17 mouse cellular contexts compared by ENCODE assay signal in genomic region chr5:117865876-117866275, GRCm38 (mm10).
A peak's percentile ranks its signal among the peaks of the same experiment; 100 is the strongest.
DNase-seq lines count a peak whose midpoint lies in the region; TF ChIP-seq lines count a peak whose summit lies in the region.
"Had no signal": no experiment of that assay in that cellular context is flagged by ENCODE, and none has a peak within 500 bp of the region (broad histone marks: within the 10 kb centered on the region; RNA-seq: fewer than 3 reads in every experiment).

No protein-coding gene starts in this region.

- no peak for TF ChIP-seq CTCF in CH12.LX (conservative IDR thresholded peaks at IDR 0.05 in 1 of 2, IDR thresholded peaks at IDR 0.05 in 1 of 2; ENCODE audit: low read depth in 2 of 2, low read length in 2 of 2)
- no peak for TF ChIP-seq CTCF in thymus, adult 2 months (IDR thresholded peaks at IDR 0.05; ENCODE audit: borderline replicate concordance, control insufficient read depth, extremely low read depth, insufficient read depth, low read length, poor library complexity)

- H3K27me3 ChIP-seq in CH12.LX (replicated peaks): no peaks in the 10 kb centered on the region
- no peaks in the 10 kb centered on the region for H3K27me3 ChIP-seq in thymus, adult 2 months (ENCODE audit: control insufficient read depth, insufficient read depth, low read length)

- no peak for TF ChIP-seq POLR2A in CH12.LX (IDR thresholded peaks at IDR 0.05; ENCODE audit: low read depth, low read length)
- no peak for TF ChIP-seq POLR2A in thymus, adult 2 months (IDR thresholded peaks at IDR 0.05; ENCODE audit: control insufficient read depth, extremely low read depth, insufficient read depth, low read length, poor library complexity)

- no peaks in the 10 kb centered on the region for H3K79me2 ChIP-seq in CH12.LX (replicated peaks; ENCODE audit: control insufficient read depth, extremely low read depth, insufficient read depth, poor library complexity, severe bottlenecking)

- no peak overlapping the region for H3K27ac ChIP-seq in CH12.LX (ENCODE audit: insufficient read depth, low read depth)
- no peak overlapping the region for H3K27ac ChIP-seq in thymus, adult 2 months (ENCODE audit: control insufficient read depth, insufficient read depth, low read length)

- H3K4me3 ChIP-seq in CH12.LX (replicated peaks in 1 of 3; ENCODE audit: low read depth in 2 of 3, low read length in 2 of 3, poor library complexity in 1 of 3): no peak overlapping the region
- no peak overlapping the region for H3K4me3 ChIP-seq in thymus, adult 2 months (ENCODE audit: control insufficient read depth, insufficient read depth, low read length)

- peaks cover 6 to 26% of the 10 kb centered on the region in 2 experiments for H3K4me1 ChIP-seq in CH12.LX (ENCODE audit: control insufficient read depth in 1 of 2, insufficient read depth in 2 of 2)
- no peaks in the 10 kb centered on the region for H3K4me1 ChIP-seq in thymus, adult 2 months (replicated peaks; ENCODE audit: control insufficient read depth, insufficient read depth, low read length)

- no peak for TF ChIP-seq RAD21 in CH12.LX (IDR thresholded peaks at IDR 0.05; ENCODE audit: low read depth, low read length)

- dilution Hi-C loops in CH12.LX (cut with MboI; ENCODE audit: extremely low pct_ligation_motif_present, extremely low pct_unique_long_range_greater_than_20kb, low sequenced_read_pairs): no loop called here

- peak overlapping the region; percentile 73 for H3K4me2 ChIP-seq in CH12.LX (ENCODE audit: insufficient read depth, low read depth, poor library complexity, severe bottlenecking)

- H3K9me3 ChIP-seq in CH12.LX (replicated peaks; ENCODE audit: low read length): no peaks in the 10 kb centered on the region

- in situ Hi-C loops in CH12.LX (cut with MboI; ENCODE audit: low pct_ligation_motif_present, low pct_unique_long_range_greater_than_20kb, low sequenced_read_pairs): no loop called here

- H3K36me3 ChIP-seq in CH12.LX (replicated peaks in 1 of 2; ENCODE audit: control insufficient read depth in 1 of 2, insufficient read depth in 1 of 2, low read length in 1 of 2): no peaks in the 10 kb centered on the region
- H3K36me3 ChIP-seq in thymus, adult 2 months (ENCODE audit: control insufficient read depth, insufficient read depth, low read length): no peaks in the 10 kb centered on the region
- H3K36me3 ChIP-seq: G1E had no signal

- DNase-seq in A20 (ENCODE audit: low read depth, low spot score) (peak; percentile 11), CH12.LX (ENCODE audit: extremely low read depth) (no peak)
- DNase-seq in thymus, adult 2 months: no peak
- no peak for DNase-seq in lung, postnatal 4 days
- DNase-seq: adrenal gland, adult 2 months; adrenal gland, adult 8-10 months; adrenal gland, postnatal 10 days; adrenal gland, postnatal 14 days; adrenal gland, postnatal 25 days; adrenal gland, postnatal 36 days; B cell, adult 2 months; cerebellum, adult 11 months; cerebellum, adult 11-12 months; cerebellum, adult 18-20 months; cerebellum, adult 2 months; cerebellum, adult 8-10 months had no signal

- WGBS in thymus, adult 2 months: 59% methylated on average over 16 of the region's 16 CpGs

- peak overlapping the region; percentile 31; the same call in 1 of the 2 replicates for H3K9ac ChIP-seq in CH12.LX (ENCODE audit: insufficient read depth, low read depth)

- TF ChIP-seq EP300 in CH12.LX (IDR thresholded peaks at IDR 0.05; ENCODE audit: low read length): peak; percentile 83

TF ChIP-seq in CH12.LX, 34 proteins besides CTCF, POLR2A, EP300 and RAD21:
- TF ChIP-seq IRF4 (IDR thresholded peaks at IDR 0.05; ENCODE audit: low read depth, low read length) (peak; percentile 89), GABPA (IDR thresholded peaks at IDR 0.05; ENCODE audit: insufficient replicate concordance, low read depth, low read length) (no peak), ZNF384 (IDR thresholded peaks at IDR 0.05; ENCODE audit: low read depth, low read length) (peak; percentile 91), RCOR1 (conservative IDR thresholded peaks at IDR 0.05; ENCODE audit: low read depth, low read length) (0 out of 2 replicates have a peak, but pooled peaks have one; percentile 25)
TF ChIP-seq in CH12.LX: peak in this region for 3.
